Mouse (Mus musculus): ENCODE measurements around the gene Plcg2.

The Plcg2 gene

GRCm38 (mm10) chr8:117485316-117485715 lies 12.8 kb upstream of the Plcg2 start:
- DNase-seq (ENCODE audit: low spot score): no peak

GRCm38 (mm10) chr8:117488246-117489005 lies 9.7 kb upstream of the Plcg2 start:
- no peak for DNase-seq (ENCODE audit: low spot score)

- no peak for DNase-seq (ENCODE audit: low spot score)
These were observed 4.5 kb upstream of the Plcg2 start for GRCm38 (mm10) chr8:117493543-117493942.

GRCm38 (mm10) chr8:117494874-117495273 lies 3.2 kb upstream of the Plcg2 start:
- DNase-seq (ENCODE audit: low spot score): no peak

- no peak for DNase-seq (ENCODE audit: low spot score)
These were observed 937 bp downstream of the Plcg2 start for GRCm38 (mm10) chr8:117498915-117499540.

GRCm38 (mm10) chr8:117500232-117500823 lies 2.2 kb downstream of the Plcg2 start:
- DNase-seq (ENCODE audit: low spot score): no peak

GRCm38 (mm10) chr8:117501323-117501722 lies 3.2 kb downstream of the Plcg2 start:
- DNase-seq (ENCODE audit: low spot score): no peak

GRCm38 (mm10) chr8:117503405-117504069 lies 5.4 kb downstream of the Plcg2 start:
- DNase-seq (ENCODE audit: low spot score): no peak

GRCm38 (mm10) chr8:117507703-117508102 lies 9.6 kb downstream of the Plcg2 start:
- DNase-seq (ENCODE audit: low spot score): no peak

- no peak for DNase-seq (ENCODE audit: low spot score)
These were observed 18.9 kb downstream of the Plcg2 start for GRCm38 (mm10) chr8:117516876-117517565.

GRCm38 (mm10) chr8:117517861-117518260 lies 19.8 kb downstream of the Plcg2 start:
- DNase-seq (ENCODE audit: low spot score): no peak

GRCm38 (mm10) chr8:117518873-117519272 lies 20.8 kb downstream of the Plcg2 start:
- no peak for DNase-seq (ENCODE audit: low spot score)

- no peak for DNase-seq (ENCODE audit: low spot score)
These were observed 28.1 kb downstream of the Plcg2 start for GRCm38 (mm10) chr8:117526185-117526584.

- DNase-seq (ENCODE audit: low spot score): no peak
These were observed 29.9 kb downstream of the Plcg2 start for GRCm38 (mm10) chr8:117527983-117528382.

- no peak for DNase-seq (ENCODE audit: low spot score)
These were observed 31.1 kb downstream of the Plcg2 start for GRCm38 (mm10) chr8:117529177-117529576.

GRCm38 (mm10) chr8:117532381-117532972 lies 34.4 kb downstream of the Plcg2 start:
- DNase-seq (ENCODE audit: low spot score): no peak

GRCm38 (mm10) chr8:117536862-117537261 lies 38.8 kb downstream of the Plcg2 start:
- DNase-seq (ENCODE audit: low spot score): no peak

GRCm38 (mm10) chr8:117537751-117538150 lies 39.7 kb downstream of the Plcg2 start:
- no peak for DNase-seq (ENCODE audit: low spot score)

- DNase-seq (ENCODE audit: low spot score): no peak
These were observed 44.9 kb downstream of the Plcg2 start for GRCm38 (mm10) chr8:117542951-117543350.

GRCm38 (mm10) chr8:117543789-117544188 lies 45.7 kb downstream of the Plcg2 start:
- DNase-seq (ENCODE audit: low spot score): no peak

- DNase-seq (ENCODE audit: low spot score): no peak
These were observed 47.0 kb downstream of the Plcg2 start for GRCm38 (mm10) chr8:117545043-117545442.

GRCm38 (mm10) chr8:117546386-117546785 lies 48.3 kb downstream of the Plcg2 start:
- peak; percentile 50 for DNase-seq (ENCODE audit: low spot score)
